Mouse (Mus musculus) lung, postnatal 0 days (tissue): ENCODE data around the gene Coa4. TPM values are rescaled to one million over a fixed set of nuclear protein-coding genes. Genes with fewer than 3 reads are reported as not detected.

Experiments used
- ATAC-seq: fragments of 200-750 bp; cut with Nextera tagmentation; 2 replicates; pipeline ENCODE4 v1.8.0; 2017; ENCODE audit warnings: moderate library complexity
- DNase-seq: peaks from one replicate; pipeline ENCODE4 v3.0.0-alpha.2; 2016; ENCODE audit warnings: low spot score
- H3K27ac ChIP-seq: fragments of 300-500 bp; sonication (generic); 2 replicates; pipeline ENCODE4 v1.5.1; 2014; ENCODE audit warnings: antibody characterized with exemption, mild to moderate bottlenecking, low read length, mixed read lengths
- H3K27me3 ChIP-seq: fragments of 300-500 bp; sonication (generic); replicated peaks from 2 replicates; pipeline ENCODE4 v1.6.1; 2014; ENCODE audit warnings: low read length, mixed read lengths; ENCODE audit not compliant: insufficient read depth
- H3K36me3 ChIP-seq: fragments of 300-500 bp; sonication (generic); 2 replicates; pipeline ENCODE4 v1.6.1; 2014; ENCODE audit warnings: low read length, mixed read lengths; ENCODE audit not compliant: insufficient read depth
- H3K4me1 ChIP-seq: fragments of 300-500 bp; sonication (generic); 2 replicates; pipeline ENCODE4 v1.6.1; 2014; ENCODE audit warnings: antibody characterized with exemption, low read depth, low read length, mixed read lengths; ENCODE audit not compliant: insufficient read depth
- H3K4me2 ChIP-seq: fragments of 300-500 bp; sonication (generic); replicated peaks from 2 replicates; pipeline ENCODE4 v1.6.1; 2014; ENCODE audit warnings: low read depth, mild to moderate bottlenecking, low read length, moderate library complexity, mixed read lengths
- H3K4me3 ChIP-seq: fragments of 300-500 bp; sonication (generic); 2 replicates; pipeline ENCODE4 v1.5.1; 2014; ENCODE audit warnings: low read depth, low read length
- H3K9ac ChIP-seq: fragments of 300-500 bp; sonication (generic); replicated peaks from 2 replicates; pipeline ENCODE4 v1.6.1; 2014; ENCODE audit warnings: low read depth, mild to moderate bottlenecking
- H3K9me3 ChIP-seq: fragments of 300-500 bp; sonication (generic); 2 replicates; pipeline ENCODE4 v1.6.1; 2016; ENCODE audit warnings: low read length, mixed read lengths
- CTCF ChIP-seq: IDR thresholded peaks from 2 replicates; pipeline ENCODE4 v1.5.1; 2016; ENCODE audit warnings: antibody characterized with exemption, mild to moderate bottlenecking
- EP300 ChIP-seq: IDR thresholded peaks from 2 replicates; pipeline ENCODE4 v1.6.1; 2016; ENCODE audit warnings: antibody characterized with exemption, mild to moderate bottlenecking, control low read depth
- WGBS: fragments of 180-500 bp; shearing (Covaris S2); extraction: QIAGEN DNeasy Blood & Tissue Kit; methylation state at CpG from one replicate; pipeline ENCODE4 v1.1.7; 2014; 5-methylcytosine and 5-hydroxymethylcytosine counted together
- polyA plus RNA-seq: library from polyadenylated mRNA; unstranded; fragments of >200 nt; fragmentation: Nextera tagmentation; extraction: Ambion mirVana; gene quantifications from 2 replicates; pipeline ENCODE4 v1.2.1, GENCODE M21; 2015

Coa4 gene
- polyA plus RNA-seq, 1 experiment from 2014 or later: 18.2 TPM

DNA sequence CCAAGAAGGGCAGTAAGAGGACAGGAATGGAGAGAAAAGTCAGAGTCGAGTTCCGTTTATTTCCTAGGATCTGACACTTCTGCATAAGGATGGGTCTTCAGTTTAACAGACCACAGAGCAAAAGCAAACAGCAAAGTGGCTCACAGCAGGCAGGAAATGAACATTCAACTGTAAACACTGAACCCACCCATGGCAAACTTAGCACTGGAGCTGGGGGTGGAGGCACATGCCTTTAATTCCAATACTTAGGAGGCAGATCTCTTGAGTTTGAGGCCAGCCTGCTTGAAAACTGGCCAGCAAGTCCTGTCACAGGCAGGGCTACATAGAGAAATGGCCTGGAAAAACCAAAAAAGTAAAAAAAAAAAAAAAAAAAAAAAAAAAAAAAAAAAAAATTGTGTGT lies 3.4 kb upstream of the Coa4 start:
- ATAC-seq (no peak), DNase-seq (peak; percentile 21)
- H3K36me3 ChIP-seq: no peaks in the 10 kb centered on the region
- TF ChIP-seq CTCF: no peak
- no peak for TF ChIP-seq EP300
- no peaks in the 10 kb centered on the region for H3K27me3 ChIP-seq
- whole genome bisulfite sequencing: 27% methylated on average over 2 of the region's 2 CpGs
- H3K4me3 ChIP-seq: no peak overlapping the region
- H3K9me3 ChIP-seq: no peaks in the 10 kb centered on the region
- H3K4me1 ChIP-seq: peaks cover 4% of the 10 kb centered on the region; the same call in 1 of the 2 replicates
- H3K27ac ChIP-seq: peak overlapping the region; percentile 43
- 0 out of 2 replicates have a peak overlapping the region, but pooled peaks have one; percentile 8 for H3K4me2 ChIP-seq
- H3K9ac ChIP-seq: no peak overlapping the region; the same call in 1 of the 2 replicates

DNA sequence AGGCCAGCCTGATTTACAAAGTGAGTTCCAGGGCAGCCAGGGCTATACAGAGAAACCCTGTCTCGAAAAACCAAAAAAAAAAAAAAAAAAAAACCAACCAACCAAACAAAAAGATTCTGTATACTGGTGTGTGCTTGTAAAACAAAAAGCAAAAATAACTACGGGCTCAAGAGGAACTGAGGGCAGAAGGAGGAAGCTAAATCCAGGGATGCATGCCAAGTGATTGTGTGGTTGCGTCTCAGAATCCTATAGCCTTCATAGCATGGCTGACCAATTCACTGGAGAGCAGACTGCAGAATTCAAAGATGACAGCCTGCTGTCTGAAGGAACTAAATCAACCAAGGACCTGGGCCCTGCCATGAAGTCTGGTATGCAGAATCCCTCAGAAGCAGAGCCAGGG lies 2.7 kb upstream of the Coa4 start:
- WGBS: 55% methylated on average over 3 of the region's 3 CpGs
- no peaks in the 10 kb centered on the region; the same call in 1 of the 2 replicates for H3K36me3 ChIP-seq
- H3K4me2 ChIP-seq: no peak overlapping the region

DNA sequence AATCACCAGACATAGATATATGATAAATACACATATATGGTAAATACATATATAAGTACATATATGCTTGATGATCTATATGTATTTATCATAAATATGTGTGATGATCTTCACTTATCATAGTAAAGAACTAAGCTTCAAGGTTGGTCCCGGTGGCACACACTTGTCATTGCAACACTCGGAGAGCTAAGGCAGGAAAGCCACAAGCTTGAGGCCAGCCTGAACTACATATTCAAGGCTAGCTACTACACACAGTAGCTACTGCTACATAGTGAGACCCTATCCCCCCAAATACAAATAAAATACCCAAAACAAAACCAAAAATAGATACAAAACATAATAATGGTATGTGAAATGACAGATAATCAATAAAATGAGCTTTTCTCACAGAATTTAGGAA lies 1.0 kb upstream of the Coa4 start:
- DNase-seq (no peak), ATAC-seq (no peak)
- Histone ChIP-seq H3K4me2 (no peak overlapping the region), H3K27ac (no peak overlapping the region), H3K9ac (no peak overlapping the region), H3K4me3 (no peak overlapping the region), H3K36me3 (no peaks in the 10 kb centered on the region; the same call in 1 of the 2 replicates), H3K9me3 (no peaks in the 10 kb centered on the region), H3K4me1 (peaks cover 4% of the 10 kb centered on the region; the same call in 1 of the 2 replicates), H3K27me3 (no peaks in the 10 kb centered on the region)
- 82% methylated on average over 2 of the region's 2 CpGs for WGBS
- TF ChIP-seq EP300: no peak

More for the DNA sequence above, 2.7 kb upstream of the Coa4 start:
- H3K9me3 ChIP-seq: no peaks in the 10 kb centered on the region
- no peak overlapping the region for H3K4me3 ChIP-seq
- DNase-seq (no peak), ATAC-seq (no peak)
- H3K9ac ChIP-seq: no peak overlapping the region
- H3K27me3 ChIP-seq: no peaks in the 10 kb centered on the region
- no peak overlapping the region for H3K27ac ChIP-seq
- TF ChIP-seq EP300 (no peak), CTCF (no peak)
- H3K4me1 ChIP-seq: peaks cover 4% of the 10 kb centered on the region; the same call in 1 of the 2 replicates

DNA sequence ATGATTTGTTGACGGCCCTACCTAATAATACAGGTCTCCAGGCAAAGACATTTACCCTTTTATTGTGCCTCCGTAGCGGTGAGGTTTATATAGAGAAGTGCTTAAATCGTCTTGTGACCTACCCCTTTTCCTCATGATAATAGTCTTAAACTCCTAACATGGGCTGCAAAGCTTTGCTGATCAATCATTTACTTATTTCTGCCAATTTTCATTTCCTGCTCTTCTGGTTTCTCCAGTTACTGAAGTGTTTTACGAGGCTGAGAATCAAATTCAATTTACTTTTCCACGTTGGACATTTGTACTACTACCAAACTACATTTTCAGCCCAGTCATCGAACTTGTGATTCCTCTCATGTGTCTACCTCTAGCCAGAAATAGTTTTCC lies 640 bp downstream of the Coa4 start:
- WGBS: 21% methylated on average over 7 of the region's 7 CpGs
- Histone ChIP-seq H3K27me3 (no peaks in the 10 kb centered on the region), H3K27ac (peak overlapping the region; percentile 77), H3K4me3 (peak overlapping the region; percentile 50), H3K9me3 (no peaks in the 10 kb centered on the region), H3K9ac (peak overlapping the region; percentile 41), H3K4me1 (peaks cover 4% of the 10 kb centered on the region; the same call in 1 of the 2 replicates), H3K4me2 (peak overlapping the region; percentile 64), H3K36me3 (no peaks in the 10 kb centered on the region; the same call in 1 of the 2 replicates)
- no peak for TF ChIP-seq CTCF
- no peak for TF ChIP-seq EP300
- peak; percentile 54 for DNase-seq
- ATAC-seq: no peak

DNA sequence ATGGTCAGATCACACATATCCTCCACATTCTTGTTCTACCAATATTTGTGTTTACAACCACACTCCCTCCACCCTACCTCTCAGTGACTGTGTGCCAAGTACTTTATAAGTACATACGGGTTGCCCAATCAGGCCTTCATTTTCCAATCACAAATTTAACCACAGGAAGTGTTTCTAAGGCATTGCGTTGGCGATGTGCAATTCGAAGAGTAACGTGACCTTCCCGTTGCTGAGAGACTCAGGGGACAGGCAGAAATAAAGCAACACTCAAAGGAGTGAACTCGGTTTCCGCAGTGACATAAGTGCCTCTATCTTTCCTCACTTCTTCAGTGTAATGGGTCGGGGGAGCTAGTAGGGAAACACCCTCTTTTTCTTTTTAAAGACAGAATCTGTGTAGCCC lies 2.6 kb downstream of the Coa4 start:
- H3K4me1 ChIP-seq: peaks cover 4% of the 10 kb centered on the region; the same call in 1 of the 2 replicates
- DNase-seq: peak; percentile 40
- H3K9ac ChIP-seq: no peak overlapping the region
- H3K4me2 ChIP-seq: no peak overlapping the region
- no peaks in the 10 kb centered on the region for H3K9me3 ChIP-seq
- no peak overlapping the region for H3K4me3 ChIP-seq
- no peak for ATAC-seq
- H3K27me3 ChIP-seq: no peaks in the 10 kb centered on the region
- TF ChIP-seq CTCF: no peak
- no peak for TF ChIP-seq EP300
- WGBS: 90% methylated on average over 9 of the region's 9 CpGs
- H3K36me3 ChIP-seq: no peaks in the 10 kb centered on the region; the same call in 1 of the 2 replicates
- no peak overlapping the region for H3K27ac ChIP-seq

DNA sequence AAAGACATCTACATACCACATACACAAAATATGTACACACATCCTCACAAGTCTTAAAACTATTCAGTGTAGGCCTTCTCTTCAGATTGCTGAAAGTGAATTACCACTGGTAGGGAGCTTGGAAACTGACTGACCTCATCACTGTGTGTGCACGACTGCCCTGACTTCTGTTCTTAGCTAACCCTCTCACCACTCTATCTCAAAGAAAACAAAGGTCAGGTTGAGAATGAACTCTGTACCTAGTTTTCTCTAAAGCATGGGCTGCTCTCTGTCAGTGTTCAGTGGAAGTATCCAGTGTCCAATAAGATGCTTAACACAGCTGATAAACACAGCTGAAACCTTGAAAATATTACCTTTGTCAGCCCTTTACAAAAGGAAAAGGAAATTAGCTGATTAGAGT lies 7.6 kb downstream of the Coa4 start:
- Histone ChIP-seq H3K36me3 (no peaks in the 10 kb centered on the region; the same call in 1 of the 2 replicates), H3K27me3 (no peaks in the 10 kb centered on the region), H3K4me2 (no peak overlapping the region), H3K4me1 (no peaks in the 10 kb centered on the region), H3K4me3 (no peak overlapping the region), H3K9ac (no peak overlapping the region), H3K27ac (no peak overlapping the region), H3K9me3 (no peaks in the 10 kb centered on the region)
- DNase-seq (no peak), ATAC-seq (no peak)
- TF ChIP-seq EP300: no peak
- no peak for TF ChIP-seq CTCF
- WGBS: 52% methylated on average over 1 of the region's 1 CpGs

DNA sequence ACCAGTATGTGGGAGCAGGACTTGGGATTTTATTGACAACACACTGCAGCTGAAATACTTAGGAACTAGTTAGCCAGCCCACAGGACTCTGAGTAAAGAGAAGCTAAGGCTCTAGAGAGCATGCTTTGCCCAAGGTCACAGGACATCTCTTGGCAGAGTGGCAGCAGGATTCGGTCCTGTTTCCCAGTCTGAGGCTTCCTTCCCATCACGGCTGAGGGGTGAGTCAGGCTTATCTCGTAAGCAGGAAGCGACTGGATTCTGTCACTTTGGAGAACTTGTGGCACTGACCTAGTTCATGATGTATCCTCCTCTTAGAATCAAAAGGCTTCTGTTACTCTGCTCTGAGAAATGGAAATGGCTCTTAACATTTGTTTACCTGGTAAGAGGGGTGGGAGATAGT lies 10.8 kb downstream of the Coa4 start:
- DNase-seq: no peak
- Histone ChIP-seq H3K27me3 (no peaks in the 10 kb centered on the region), H3K4me1 (no peaks in the 10 kb centered on the region), H3K9me3 (no peaks in the 10 kb centered on the region), H3K36me3 (no peaks in the 10 kb centered on the region), H3K4me3 (no peak overlapping the region), H3K27ac (no peak overlapping the region), H3K9ac (no peak overlapping the region), H3K4me2 (no peak overlapping the region)
- no peak for ATAC-seq
- WGBS: 51% methylated on average over 4 of the region's 4 CpGs
- TF ChIP-seq CTCF (no peak), EP300 (no peak)
